Mouse (Mus musculus) layer of hippocampus, postnatal 10 days (tissue): ENCODE results near the gene Mphosph9. TPM values are rescaled to one million over a fixed set of nuclear protein-coding genes. Genes with fewer than 3 reads are reported as not detected.

Experiments
- DNase-seq, 2 experiments: peaks; one replicate each; pipeline ENCODE4 v3.0.0; 2021; ENCODE audit warnings: low spot score in 2 of 2
- total RNA-seq, 2 experiments: library from RNA; stranded (reverse); gene quantifications; 2 replicates each; pipeline ENCODE4 v1.2.3; 2021

Mphosph9 gene
- total RNA-seq, 2 experiments from 2014 or later, result 21.9 to 24.2 TPM

GRCm38 (mm10) chr5:124270226-124270625 lies 57.5 kb downstream of the Mphosph9 start:
- no peak for DNase-seq

DNA sequence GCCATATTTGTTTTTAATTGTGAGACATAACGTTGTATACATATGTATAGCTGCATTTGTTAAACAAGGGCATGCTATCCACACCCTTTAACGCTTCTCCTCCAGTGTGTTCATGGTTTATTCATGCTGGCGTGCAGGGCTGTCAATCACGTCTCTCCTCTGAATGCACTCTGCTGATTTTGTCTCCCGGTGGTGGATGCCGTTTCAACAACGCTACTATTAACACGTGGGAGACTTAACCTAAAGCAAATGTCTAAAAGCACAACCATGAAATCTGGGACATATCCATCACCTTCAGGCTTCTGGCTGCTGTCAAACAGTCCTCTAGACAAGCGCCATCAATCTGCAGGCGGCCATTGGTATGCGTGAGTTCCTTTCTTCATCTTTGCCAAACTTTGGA lies 58.1 kb downstream of the Mphosph9 start:
- DNase-seq, result no peak

DNA sequence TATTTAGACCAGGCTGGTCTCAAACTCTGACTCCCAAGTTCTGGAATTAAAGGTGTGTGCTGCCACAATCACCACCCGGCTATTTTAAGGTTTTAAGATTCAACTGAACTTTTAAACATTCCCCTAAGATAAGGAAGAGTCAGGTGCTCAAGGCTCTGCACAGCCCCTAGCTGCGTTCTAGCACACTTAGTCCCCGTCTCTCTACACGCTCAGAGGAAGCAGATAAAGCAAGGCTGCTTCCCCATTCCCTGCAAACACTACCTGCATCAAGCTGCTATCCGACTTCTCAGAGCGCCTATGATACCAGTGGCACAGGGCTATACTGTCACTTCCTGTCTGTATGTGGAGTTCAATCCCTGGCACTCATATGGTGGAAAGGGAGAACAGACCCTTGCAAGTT lies 60.1 kb downstream of the Mphosph9 start:
- no peak for DNase-seq

DNA sequence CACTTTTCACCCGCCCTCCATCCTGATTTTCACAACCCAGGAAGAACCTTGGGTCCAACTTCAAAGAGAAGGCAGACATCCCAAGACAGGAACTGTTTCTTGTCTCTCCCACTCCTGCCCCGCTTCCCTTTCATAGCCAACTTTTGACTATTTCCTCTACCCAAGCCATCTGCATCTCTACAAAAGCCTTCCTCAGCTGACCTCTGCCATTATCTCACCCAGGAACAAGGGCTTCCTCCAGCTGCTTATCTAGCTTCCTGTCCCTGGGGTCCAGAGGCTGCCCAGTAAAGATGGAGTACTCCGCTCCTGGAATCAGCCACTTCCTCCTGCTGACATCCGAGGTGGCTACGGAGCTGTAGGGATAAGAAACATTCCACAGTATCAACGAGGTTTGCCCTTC lies 61.0 kb downstream of the Mphosph9 start:
- no peak for DNase-seq

- DNase-seq, result no peak
These were observed 64.5 kb downstream of the Mphosph9 start for GRCm38 (mm10) chr5:124263246-124263645.

- no peak for DNase-seq
These were observed 65.7 kb downstream of the Mphosph9 start for GRCm38 (mm10) chr5:124262090-124262489.

DNA sequence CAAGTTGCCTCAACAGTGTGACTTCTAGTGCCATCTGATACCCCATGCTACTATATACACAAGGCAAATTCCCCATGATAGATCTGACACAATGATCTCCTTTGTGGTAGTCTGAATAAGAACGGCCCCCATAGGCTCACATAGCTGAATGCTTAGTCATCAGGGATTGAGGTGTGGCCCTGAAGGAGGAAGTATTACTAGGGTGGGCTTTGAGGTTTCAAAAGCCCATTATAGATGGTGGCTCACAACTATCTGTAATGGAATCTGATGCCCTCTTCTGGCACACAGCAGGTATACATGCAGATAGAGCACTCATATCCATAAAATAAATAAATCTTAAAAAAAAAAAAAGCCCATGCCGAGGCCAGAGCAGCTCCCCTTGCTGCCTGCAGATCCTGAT lies 68.6 kb downstream of the Mphosph9 start:
- no peak for DNase-seq

- no peak for DNase-seq
These were observed 69.7 kb downstream of the Mphosph9 start for GRCm38 (mm10) chr5:124258026-124258425.

DNA sequence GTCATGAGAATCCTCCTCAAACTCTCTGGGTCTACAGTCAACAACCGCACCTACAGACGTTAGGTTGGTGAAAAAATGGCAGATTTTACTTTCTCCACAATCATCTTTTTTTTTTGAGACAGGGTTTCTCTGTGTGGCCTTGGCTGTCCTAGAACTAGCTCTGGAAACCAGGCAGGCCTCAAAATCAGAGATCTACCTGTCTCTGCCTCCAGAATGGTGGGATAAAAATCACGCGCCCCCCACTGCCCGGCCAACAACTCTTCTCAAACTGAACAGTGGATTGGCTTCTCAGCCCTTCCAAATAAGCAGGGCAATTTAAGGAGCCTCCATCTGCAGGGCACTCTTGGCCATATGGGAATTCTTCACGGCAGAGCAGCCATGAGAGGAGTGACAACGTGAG lies 72.6 kb downstream of the Mphosph9 start:
- no peak for DNase-seq

DNA sequence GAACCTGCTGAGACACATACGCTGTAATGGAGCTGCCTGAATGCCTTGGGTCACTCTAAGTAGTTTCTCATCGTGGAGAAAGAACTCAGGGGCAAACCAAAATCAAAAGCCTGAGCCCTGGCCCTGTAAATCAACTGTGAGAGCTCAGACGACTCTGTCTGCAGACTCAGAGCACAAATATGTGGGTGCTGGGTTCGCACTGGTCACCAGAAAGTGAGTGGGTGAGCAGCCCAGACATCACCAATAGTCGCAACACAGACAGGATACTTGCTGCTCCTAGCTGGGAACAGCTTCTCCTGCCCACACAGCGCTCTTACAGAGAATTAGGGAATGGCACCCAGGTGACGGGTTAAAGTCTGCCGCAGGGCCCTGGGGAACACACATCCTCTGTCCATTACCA lies 74.2 kb downstream of the Mphosph9 start:
- no peak for DNase-seq

GRCm38 (mm10) chr5:124252580-124253320 lies 75.0 kb downstream of the Mphosph9 start:
- no peak for DNase-seq

- no peak for DNase-seq
These were observed 76.7 kb downstream of the Mphosph9 start for GRCm38 (mm10) chr5:124251070-124251469.

DNA sequence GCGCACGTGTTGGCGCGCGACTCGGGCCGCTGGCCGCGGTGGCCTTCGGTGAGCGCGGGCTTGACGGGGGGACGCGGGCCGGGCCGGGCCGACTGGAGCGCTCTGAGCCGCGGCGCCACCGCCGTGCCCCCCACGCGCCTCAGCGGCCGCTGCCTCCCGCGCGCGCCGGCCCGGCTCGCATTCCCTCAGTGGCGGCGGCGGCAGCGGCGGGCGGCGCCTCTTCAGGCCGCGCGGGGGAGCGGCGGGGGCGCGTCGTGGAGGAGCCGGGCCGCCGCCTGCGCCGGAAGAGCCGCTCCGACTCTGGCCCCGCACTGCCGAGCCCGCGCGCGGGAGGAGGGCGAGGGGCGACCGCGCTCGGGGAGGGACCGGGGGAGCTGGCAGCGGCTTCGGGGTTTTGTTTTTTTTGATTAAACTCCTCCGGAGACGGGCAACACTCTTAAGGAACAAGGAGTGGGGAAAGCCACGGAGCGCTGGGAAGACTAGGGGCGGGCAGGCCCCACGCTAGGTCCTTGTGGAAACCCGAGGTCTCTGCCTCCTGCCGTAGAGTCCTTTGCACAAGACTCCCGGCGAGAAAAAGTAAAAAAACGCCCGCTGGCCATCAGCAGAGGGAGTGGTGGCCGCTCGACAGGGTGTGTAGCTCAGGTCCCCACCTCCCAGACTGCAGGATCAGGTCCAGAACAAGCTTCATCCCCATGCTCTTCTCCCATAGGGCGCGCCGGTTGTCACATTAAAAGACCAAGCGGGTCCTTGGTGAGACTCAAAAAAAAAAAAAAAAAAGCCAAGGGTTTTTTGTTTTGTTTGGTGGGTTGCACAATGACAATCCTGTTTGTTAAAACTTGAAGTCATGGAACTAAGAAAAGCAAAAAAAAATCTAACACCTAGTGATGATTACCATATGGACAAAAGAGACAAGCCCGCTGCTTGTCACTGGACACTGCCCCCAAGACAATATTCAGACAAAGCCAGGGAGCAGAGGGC lies 77.9 kb downstream of the Mphosph9 start, which contains the start of gene Pitpnm2:
TSS of gene Pitpnm2 (minus strand) at position 147 of the 978 bp plus-strand sequence.
- DNase-seq, result peak in 1 of 2 experiments; percentile 57

DNA sequence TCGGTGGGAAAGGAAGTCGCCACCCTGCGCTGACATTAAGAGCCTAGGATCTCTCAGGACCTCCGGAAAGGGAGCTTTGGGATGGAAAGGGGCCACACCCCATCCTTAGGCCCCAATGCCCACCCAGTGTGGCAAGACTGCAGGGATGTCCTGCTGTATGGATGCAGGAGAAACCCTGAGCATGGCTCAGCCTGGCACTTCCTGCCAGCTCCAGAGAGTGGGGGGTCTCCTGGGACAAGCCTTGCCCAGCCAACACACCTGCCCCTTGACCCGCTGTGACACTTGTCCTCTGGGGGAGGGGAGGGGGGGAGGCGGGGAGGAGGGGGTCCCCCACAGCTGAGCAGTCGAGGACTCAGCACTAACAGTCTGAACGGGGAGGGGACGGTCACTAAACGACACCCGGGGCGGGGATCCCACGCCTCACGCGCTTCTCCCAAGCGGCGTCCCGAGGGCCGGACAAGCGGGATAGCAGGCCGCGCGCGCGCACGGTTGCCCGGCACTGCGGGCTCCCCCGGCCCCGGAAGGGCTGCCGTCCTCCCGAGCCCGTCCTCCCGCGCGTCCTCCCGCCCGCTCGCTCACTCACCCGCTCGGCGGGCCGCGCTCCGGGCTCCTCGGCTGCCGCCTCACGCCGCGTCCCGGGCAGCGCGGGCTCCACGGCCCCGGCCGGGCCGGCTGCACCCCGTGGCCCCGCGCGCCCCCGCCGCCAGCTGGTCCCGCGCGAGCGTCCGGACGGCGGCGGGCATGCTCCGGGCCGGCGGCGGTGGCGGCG lies 78.7 kb downstream of the Mphosph9 start:
- DNase-seq, result peak; percentile 56 to 67

- no peak for DNase-seq
These were observed 79.7 kb downstream of the Mphosph9 start for GRCm38 (mm10) chr5:124247986-124248626.

GRCm38 (mm10) chr5:124247296-124247695 lies 80.5 kb downstream of the Mphosph9 start:
- no peak for DNase-seq

DNA sequence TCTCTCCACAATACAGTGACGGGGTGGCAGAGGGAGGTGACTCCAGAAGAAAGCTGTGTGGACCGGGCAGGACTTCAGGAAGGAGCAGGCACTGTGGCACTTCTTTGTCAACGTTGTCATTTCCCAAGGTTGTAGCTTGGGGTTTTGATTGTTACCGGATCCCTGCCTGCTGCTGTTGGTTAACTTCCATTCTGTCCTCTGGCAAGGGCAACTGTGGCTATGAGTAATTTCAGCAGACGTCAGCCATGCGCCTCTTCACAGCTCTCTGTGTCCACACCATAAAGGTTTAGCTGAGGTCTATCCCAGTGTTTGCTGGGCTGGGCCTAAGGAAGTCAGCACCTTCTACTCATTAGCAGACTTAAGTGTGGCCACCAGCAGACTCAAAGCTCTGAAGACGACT lies 82.9 kb downstream of the Mphosph9 start:
- DNase-seq, result no peak

GRCm38 (mm10) chr5:124244449-124244848 lies 83.3 kb downstream of the Mphosph9 start:
- DNase-seq, result no peak

DNA sequence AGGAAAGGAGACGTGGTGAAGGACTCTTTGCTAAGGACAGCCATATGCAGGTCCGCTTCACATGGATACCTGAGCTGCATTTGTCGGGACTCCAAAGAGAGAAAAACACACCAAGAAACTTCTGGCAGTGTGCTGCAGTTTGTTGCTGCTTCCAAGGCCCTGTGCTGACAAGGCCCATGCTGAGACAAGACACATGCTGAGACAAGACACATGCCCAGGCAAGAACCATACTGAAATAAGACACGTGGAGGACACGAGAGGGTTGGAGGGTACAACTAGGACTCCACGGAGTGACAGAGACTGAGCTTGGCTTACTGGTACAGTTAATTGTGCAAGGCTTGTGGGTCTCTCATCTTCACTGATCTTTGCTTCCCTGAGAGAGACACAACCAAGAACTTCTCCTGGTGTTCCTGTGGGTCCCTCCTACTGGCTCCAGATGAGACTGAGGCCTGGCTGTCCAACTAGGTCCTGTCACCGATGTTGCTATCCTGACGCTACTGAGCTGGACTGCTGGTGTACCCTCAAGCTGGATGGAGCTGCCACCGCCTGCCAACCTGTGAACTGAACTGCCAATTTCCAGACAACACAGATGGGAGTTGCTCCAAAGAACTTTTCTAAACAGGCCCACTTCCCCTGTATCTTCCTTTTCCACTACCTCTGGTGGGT lies 84.4 kb downstream of the Mphosph9 start:
- no peak for DNase-seq
